Mouse (Mus musculus) left cerebral cortex, postnatal 36 days (tissue): ENCODE results near the gene Ctbp2. TPM values are rescaled to one million over a fixed set of nuclear protein-coding genes. Genes with fewer than 3 reads are reported as not detected.

Experiments used
- DNase-seq, 2 experiments: peaks; one replicate each; pipeline ENCODE4 v3.0.0; 2021 to 2022; ENCODE audit warnings: low spot score in 2 of 2, mixed read lengths in 1 of 2
- intact Hi-C: fragments of 180-260 bp; cut with DNase I; formaldehyde crosslinking; loops from one replicate; pipeline ENCODE4 v1.15.1; 2025
- total RNA-seq, 2 experiments: library from RNA; stranded (reverse); gene quantifications; 2 replicates each; pipeline ENCODE4 v1.2.3; 2021

Gene Ctbp2
- total RNA-seq, 2 experiments from 2014 or later: 20.3 to 28.3 TPM

- intact Hi-C loops: no loop called here
- DNase-seq: no peak
Measured at GRCm38 (mm10) chr7:132991240-132991900, 132.8 kb downstream of the Ctbp2 start.

- DNase-seq: no peak
- intact Hi-C loops: no loop called here
Measured at GRCm38 (mm10) chr7:132989839-132990238, 134.3 kb downstream of the Ctbp2 start.

- DNase-seq: no peak
- intact Hi-C loops: no loop called here
Measured at GRCm38 (mm10) chr7:132982639-132983038, 141.5 kb downstream of the Ctbp2 start.

- DNase-seq: no peak
- intact Hi-C loops: no loop called here
Measured at GRCm38 (mm10) chr7:132977981-132978380, 146.2 kb downstream of the Ctbp2 start.

- intact Hi-C loops: no loop called here
- no peak for DNase-seq
Measured at GRCm38 (mm10) chr7:132976079-132976478, 148.1 kb downstream of the Ctbp2 start.

GRCm38 (mm10) chr7:132972079-132972478 lies 152.1 kb downstream of the Ctbp2 start:
- intact Hi-C loops: no loop called here
- DNase-seq: no peak

- intact Hi-C loops: no loop called here
- no peak for DNase-seq
Measured at GRCm38 (mm10) chr7:132965707-132966106, 158.4 kb downstream of the Ctbp2 start.

GRCm38 (mm10) chr7:132964395-132964794 lies 159.8 kb downstream of the Ctbp2 start:
- intact Hi-C loops: no loop called here
- no peak for DNase-seq

GRCm38 (mm10) chr7:132950613-132951012 lies 173.5 kb downstream of the Ctbp2 start:
- intact Hi-C loops: no loop called here
- no peak for DNase-seq

GRCm38 (mm10) chr7:132949968-132950367 lies 174.2 kb downstream of the Ctbp2 start:
- intact Hi-C loops: no loop called here
- no peak for DNase-seq

GRCm38 (mm10) chr7:132940569-132940968 lies 183.6 kb downstream of the Ctbp2 start:
- DNase-seq: no peak
- intact Hi-C loops: no loop called here

- DNase-seq: no peak
- intact Hi-C loops: no loop called here
Measured at GRCm38 (mm10) chr7:132939118-132939517, 185.0 kb downstream of the Ctbp2 start.

Other genes starting within 250 kb of the Ctbp2 start
- 10 to 100 TPM; 38.4 to 44.5 TPM for gene Zranb1, start 193.2 kb downstream of the Ctbp2 start, total RNA-seq
- gene Fgfr2, start 1.0 kb downstream of the Ctbp2 start, total RNA-seq: 10 to 100 TPM; 41.6 to 46.6 TPM